Mouse (Mus musculus) MEL (cell line): Measurements from ENCODE around the gene Gpn3.

Experiments
- CTCF ChIP-seq, 3 experiments: IDR thresholded peaks in 2 of 3; conservative IDR thresholded peaks in 1 of 3; 2 replicates each; pipeline ENCODE4 v1.5.1; 2011 to 2012; ENCODE audit warnings: low read length in 3 of 3, low read depth in 2 of 3, mild to moderate bottlenecking in 2 of 3, improper control_type of control experiment in 1 of 3, inconsistent platforms in 1 of 3, mixed read lengths in 1 of 3, moderate library complexity in 1 of 3; ENCODE audit not compliant: control insufficient read depth in 1 of 3, insufficient read depth in 1 of 3, poor library complexity in 1 of 3, severe bottlenecking in 1 of 3
- EP300 ChIP-seq, 2 experiments: IDR thresholded peaks; 2 replicates each; pipeline ENCODE4 v1.6.1; 2011; ENCODE audit warnings: improper control_type of control experiment in 2 of 2, low read length in 2 of 2, low read depth in 1 of 2, mild to moderate bottlenecking in 1 of 2
- GATA1 ChIP-seq: IDR thresholded peaks from 2 replicates; pipeline ENCODE4 v1.6.1; 2011; ENCODE audit warnings: low read depth, low read length, improper control_type of control experiment
- MAFK ChIP-seq: IDR thresholded peaks from 2 replicates; pipeline ENCODE4 v1.6.1; 2011; ENCODE audit warnings: low read depth, mild to moderate bottlenecking, low read length, improper control_type of control experiment, borderline replicate concordance
- MYB ChIP-seq: IDR thresholded peaks from 2 replicates; pipeline ENCODE4 v1.6.1; 2011; ENCODE audit warnings: mild to moderate bottlenecking, low read depth, low read length, improper control_type of control experiment
- POLR2A ChIP-seq, 2 experiments: IDR thresholded peaks; 2 replicates each; pipeline ENCODE4 v1.6.1; 2011 to 2012; ENCODE audit warnings: low read length in 2 of 2, mild to moderate bottlenecking in 2 of 2, control low read depth in 1 of 2, improper control_type of control experiment in 1 of 2, low read depth in 1 of 2, moderate library complexity in 1 of 2; ENCODE audit not compliant: control insufficient read depth in 1 of 2, insufficient read depth in 1 of 2, poor library complexity in 1 of 2
- POLR2AphosphoS2 ChIP-seq: IDR thresholded peaks from 2 replicates; pipeline ENCODE4 v1.6.1; 2011; ENCODE audit warnings: low read length, improper control_type of control experiment
- TAL1 ChIP-seq: IDR thresholded peaks from 2 replicates; pipeline ENCODE4 v1.6.1; 2012; ENCODE audit warnings: mild to moderate bottlenecking, inconsistent platforms, low read length, moderate library complexity, mixed read lengths

GRCm38 (mm10) chr5:122391786-122392180 lies 20.1 kb downstream of the Gpn3 start, which contains the start of gene Arpc3:
- TF ChIP-seq MAFK (no peak), CTCF (IDR thresholded peaks at IDR 0.05 in 2 of 3, conservative IDR thresholded peaks at IDR 0.05 in 1 of 3; ENCODE audit: control insufficient read depth in 1 of 3, insufficient read depth in 1 of 3, low read depth in 2 of 3, low read length in 3 of 3, poor library complexity in 1 of 3, severe bottlenecking in 1 of 3) (peak; percentile 76 to 94 (median 90)), TAL1 (no peak), POLR2A (IDR thresholded peaks at IDR 0.05; ENCODE audit: control insufficient read depth in 1 of 2, insufficient read depth in 1 of 2, low read depth in 1 of 2, low read length in 2 of 2, poor library complexity in 1 of 2) (peak; percentile 27 to 80; a peak in 3 of 4 replicates), GATA1 (no peak), POLR2AphosphoS2 (peak; percentile 30; the same call in 1 of the 2 replicates), EP300 (IDR thresholded peaks at IDR 0.05; ENCODE audit: low read depth in 1 of 2, low read length in 2 of 2) (no peak), MYB (no peak)
